Mouse (Mus musculus) ES-Bruce4 (cell line): ENCODE data around the gene Iqcg.

ENCODE experiments used
- CTCF ChIP-seq: IDR thresholded peaks from one replicate; pipeline ENCODE4 v1.8.1; 2011; ENCODE audit warnings: low read depth, low read length
- EP300 ChIP-seq: IDR thresholded peaks from 2 replicates; pipeline ENCODE4 v1.6.1; 2011; ENCODE audit warnings: low read depth, low read length; ENCODE audit not compliant: insufficient read depth
- POLR2A ChIP-seq: IDR thresholded peaks from one replicate; pipeline ENCODE4 v1.8.1; 2011; ENCODE audit warnings: low read length; ENCODE audit not compliant: insufficient read depth

GRCm38 (mm10) chr16:33063267-33063666 is 7.2 kb upstream of the Iqcg start:
- TF ChIP-seq CTCF (no peak), POLR2A (no peak), EP300 (no peak)
